Mouse (Mus musculus) ovary, adult 18-20 months (tissue): ENCODE data around the gene Slc6a9.

Experiments used
- DNase-seq: peaks from one replicate; pipeline ENCODE4 v3.0.0; 2022; ENCODE audit warnings: low spot score, mixed read lengths

Slc6a9 gene

GRCm38 (mm10) chr4:117912685-117913273, 78.5 kb downstream of the Slc6a9 start:
- no peak for DNase-seq

GRCm38 (mm10) chr4:117913421-117913820, 79.1 kb downstream of the Slc6a9 start:
- DNase-seq: no peak

DNA sequence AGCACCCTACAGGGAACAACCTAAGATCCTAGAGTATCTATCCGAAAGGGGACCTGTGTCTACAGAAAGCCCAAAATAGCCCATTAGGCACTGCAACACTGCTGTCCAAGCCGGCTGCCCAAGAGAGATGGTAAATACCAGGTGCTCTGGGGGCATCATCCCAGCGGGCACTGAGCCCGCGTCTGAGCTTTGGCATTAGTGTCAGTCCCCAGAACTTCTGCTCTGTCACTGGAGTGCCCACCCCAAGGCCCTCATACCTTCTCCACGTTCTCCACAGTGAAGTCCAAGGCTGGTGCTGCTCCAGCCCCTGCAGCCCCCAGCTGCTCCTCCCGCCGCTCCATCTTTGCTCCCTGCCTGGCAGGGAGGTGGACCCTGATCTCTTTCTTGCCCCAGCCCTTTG, 79.7 kb downstream of the Slc6a9 start:
- no peak for DNase-seq

- peak; percentile 79 for DNase-seq
These were observed 80.5 kb downstream of the Slc6a9 start, which contains the start of gene Ipo13 for GRCm38 (mm10) chr4:117914591-117915442. TSS of gene Ipo13 (minus strand) at chr4:117914999.

DNA sequence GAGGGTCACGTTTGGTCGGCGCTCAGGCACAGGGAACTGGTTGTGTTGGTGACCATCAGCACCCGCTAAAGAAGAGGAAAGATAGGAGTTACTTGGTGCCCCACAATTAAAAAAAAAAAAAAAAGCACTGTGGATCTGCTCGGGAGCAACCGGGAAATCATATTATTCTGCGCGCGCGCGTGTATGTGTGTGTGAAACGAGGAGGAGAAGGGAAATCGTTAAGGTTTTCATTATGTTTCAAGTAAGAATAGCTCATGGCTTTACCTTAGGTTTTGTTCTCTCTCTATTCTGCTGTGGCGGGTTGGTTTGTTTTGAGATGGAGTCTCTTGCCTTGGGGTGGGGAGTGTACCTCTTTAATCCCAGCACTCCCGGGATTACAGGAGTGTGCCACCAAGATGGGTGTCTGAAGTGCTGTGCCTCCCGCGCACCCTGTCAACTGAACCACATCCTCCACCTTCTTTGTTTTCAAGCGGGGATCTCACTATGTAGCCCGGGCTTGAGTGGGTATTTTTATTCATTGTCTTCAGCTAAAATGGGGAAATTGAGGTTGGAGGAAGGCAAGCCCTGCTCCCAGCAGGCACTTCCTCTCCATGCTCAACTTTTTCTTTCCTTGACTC, 81.3 kb downstream of the Slc6a9 start:
- no peak for DNase-seq

DNA sequence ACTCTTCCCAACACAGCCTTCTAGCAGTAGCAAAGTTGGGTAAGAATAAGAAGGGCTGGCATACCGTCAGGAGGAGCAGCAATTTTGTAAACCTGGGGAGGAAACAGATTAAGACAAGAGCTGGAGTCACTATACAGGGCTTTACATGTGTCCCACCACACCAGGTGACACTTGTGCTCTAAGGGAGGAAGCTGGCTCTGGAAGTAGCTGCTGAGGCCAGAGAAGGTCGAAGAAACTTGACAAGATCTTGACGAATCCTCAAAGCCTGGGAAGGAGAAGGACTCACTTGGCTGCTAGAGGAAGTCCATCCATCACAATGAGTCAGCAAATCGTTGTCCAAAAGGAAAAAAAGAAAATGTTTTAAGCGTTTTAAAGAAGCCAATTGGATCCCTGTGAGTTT, 82.1 kb downstream of the Slc6a9 start:
- no peak for DNase-seq

DNA sequence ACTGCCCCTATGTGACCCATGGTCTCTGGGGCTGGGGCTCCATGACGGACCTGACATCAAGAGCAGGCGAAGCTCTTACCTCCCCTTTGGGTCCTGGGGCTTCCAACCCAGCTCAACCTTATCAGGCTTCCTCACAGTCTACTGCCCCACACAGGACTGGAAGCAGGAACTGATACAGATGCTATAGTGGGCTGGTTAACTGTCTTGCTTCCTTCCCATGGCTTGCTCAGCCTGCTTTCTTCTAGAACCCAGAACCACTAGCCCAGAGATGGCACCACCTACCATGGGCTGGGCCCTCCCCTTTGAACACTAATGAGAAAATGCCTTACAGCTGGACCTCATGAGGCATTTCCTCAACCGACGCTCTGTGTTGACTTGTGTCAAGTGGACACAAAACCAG, 83.1 kb downstream of the Slc6a9 start:
- no peak for DNase-seq

DNA sequence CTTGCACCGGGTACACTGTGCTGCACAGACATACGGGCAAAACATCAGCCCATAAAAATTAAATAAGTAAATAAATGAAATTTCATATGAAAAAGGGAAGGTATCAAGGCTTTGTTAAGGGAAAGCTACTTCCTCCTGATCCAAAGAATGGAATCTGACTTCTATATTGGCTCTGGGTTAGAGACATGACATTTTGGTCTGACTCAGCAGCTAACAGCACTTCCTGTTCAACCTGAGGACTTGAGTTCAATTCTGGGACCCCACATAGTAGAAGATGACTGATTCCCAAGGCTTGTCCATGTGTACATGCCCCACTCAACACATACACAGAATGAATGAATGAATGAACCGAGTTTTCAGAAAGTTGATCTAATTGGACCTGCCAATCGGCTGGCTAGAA, 83.5 kb downstream of the Slc6a9 start:
- no peak for DNase-seq

GRCm38 (mm10) chr4:117918261-117918660, 84.0 kb downstream of the Slc6a9 start:
- no peak for DNase-seq

GRCm38 (mm10) chr4:117918762-117919161, 84.5 kb downstream of the Slc6a9 start:
- no peak for DNase-seq

DNA sequence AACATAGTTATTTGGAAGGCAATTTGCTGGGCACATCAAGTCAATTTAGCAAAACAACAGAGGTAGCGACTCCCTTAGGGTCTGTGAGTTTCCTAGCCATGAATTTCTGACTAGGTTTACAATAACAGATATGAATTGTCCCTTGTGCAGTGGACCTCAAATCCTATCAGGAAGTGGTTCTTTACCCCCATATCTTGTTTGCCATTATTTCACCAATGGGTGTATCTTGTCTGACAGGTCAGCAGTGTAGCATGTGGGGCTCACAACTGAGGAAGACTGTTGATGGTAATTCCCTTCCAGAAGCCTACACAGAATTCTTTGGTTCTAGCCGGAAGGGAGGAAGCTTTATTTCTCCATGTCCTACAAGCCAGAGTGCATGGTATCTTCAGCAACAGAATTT, 87.1 kb downstream of the Slc6a9 start:
- DNase-seq: no peak

DNA sequence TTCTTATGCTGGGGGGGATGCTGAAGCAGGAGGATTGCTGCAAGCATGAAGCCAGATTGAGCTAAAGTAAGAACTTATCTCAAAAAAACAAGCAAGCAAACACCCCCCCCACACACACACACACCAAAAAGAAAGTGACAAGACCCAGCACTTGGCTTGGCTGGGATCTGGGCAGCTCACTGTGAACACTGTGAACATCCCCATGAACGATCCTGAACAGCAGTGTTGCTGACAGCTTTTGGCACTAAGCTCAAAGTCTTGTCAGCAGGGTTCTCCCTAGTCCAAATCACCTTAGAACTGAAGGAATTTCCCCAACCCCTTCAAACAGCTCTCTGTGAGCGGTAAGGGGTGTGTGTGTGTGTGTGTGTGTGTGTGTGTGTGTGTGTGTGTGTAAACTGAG, 89.1 kb downstream of the Slc6a9 start:
- no peak for DNase-seq
